Mouse (Mus musculus) erythroblast, embryonic 14.5 days (primary cell): Measurements from ENCODE around the gene Prr23a3. TPM values are rescaled to one million over a fixed set of nuclear protein-coding genes. Genes with fewer than 3 reads are reported as not detected.

Experiments used
- H3K27me3 ChIP-seq: 2 replicates; pipeline ENCODE4 v1.6.1; 2012; ENCODE audit warnings: inconsistent platforms; ENCODE audit not compliant: control insufficient read depth
- H3K36me3 ChIP-seq: 2 replicates; pipeline ENCODE4 v1.6.1; 2012; ENCODE audit warnings: mild to moderate bottlenecking, inconsistent platforms; ENCODE audit not compliant: control insufficient read depth
- H3K4me1 ChIP-seq: 2 replicates; pipeline ENCODE4 v1.6.1; 2012; ENCODE audit warnings: inconsistent platforms; ENCODE audit not compliant: control insufficient read depth
- H3K4me3 ChIP-seq: replicated peaks from 2 replicates; pipeline ENCODE3; 2012; ENCODE audit warnings: moderate library complexity, mild to moderate bottlenecking, inconsistent platforms
- H3K9me3 ChIP-seq: 2 replicates; pipeline ENCODE4 v1.6.1; 2012; ENCODE audit warnings: low read length, inconsistent platforms, mixed read lengths; ENCODE audit not compliant: control insufficient read depth
- GATA1 ChIP-seq: IDR thresholded peaks from 2 replicates; pipeline ENCODE4 v1.6.1; 2012; ENCODE audit warnings: low read length, inconsistent platforms, mixed read lengths
- TAL1 ChIP-seq: IDR thresholded peaks from 3 replicates; pipeline ENCODE4 v1.6.1; 2012; ENCODE audit warnings: low read length, inconsistent platforms, mixed read lengths
- polyA plus RNA-seq: library from polyadenylated mRNA; stranded (reverse); fragments of >175 nt; gene quantifications from 2 replicates; pipeline ENCODE4 v1.2.3, GENCODE M21; 2012

Prr23a3 gene
- polyA plus RNA-seq, 1 experiment, result not detected

DNA sequence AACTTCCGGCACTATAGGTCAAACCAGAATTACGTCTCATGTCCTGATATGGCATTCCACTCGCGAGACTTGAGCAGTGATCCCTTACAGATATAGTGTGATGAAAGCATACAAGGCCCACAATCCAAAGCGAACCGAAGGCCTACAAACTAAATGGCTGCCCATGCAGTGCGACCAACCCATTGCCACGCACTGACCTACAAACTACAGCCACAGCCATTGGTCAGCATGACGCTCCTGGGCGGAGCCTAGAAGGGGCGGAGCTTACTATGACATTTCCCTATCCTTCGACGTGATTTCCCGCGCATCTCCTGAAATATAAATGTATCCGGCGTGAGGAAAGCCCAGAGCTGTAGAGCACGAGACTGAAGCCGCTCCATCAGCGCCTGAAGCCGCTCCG, 22.4 kb upstream of the Prr23a3 start, which contains the start of gene Prr23a1:
Prr23a1 (plus strand) TSS at position 387 of the 400 bp plus-strand sequence.
- Histone ChIP-seq H3K9me3 (peaks cover 12% of the 10 kb centered on the region), H3K36me3 (no peaks in the 10 kb centered on the region), H3K4me3 (no peak within 1 kb of the TSS), H3K27me3 (peaks cover 5% of the 10 kb centered on the region), H3K4me1 (no peaks in the 10 kb centered on the region)
- TF ChIP-seq TAL1, result no peak

DNA sequence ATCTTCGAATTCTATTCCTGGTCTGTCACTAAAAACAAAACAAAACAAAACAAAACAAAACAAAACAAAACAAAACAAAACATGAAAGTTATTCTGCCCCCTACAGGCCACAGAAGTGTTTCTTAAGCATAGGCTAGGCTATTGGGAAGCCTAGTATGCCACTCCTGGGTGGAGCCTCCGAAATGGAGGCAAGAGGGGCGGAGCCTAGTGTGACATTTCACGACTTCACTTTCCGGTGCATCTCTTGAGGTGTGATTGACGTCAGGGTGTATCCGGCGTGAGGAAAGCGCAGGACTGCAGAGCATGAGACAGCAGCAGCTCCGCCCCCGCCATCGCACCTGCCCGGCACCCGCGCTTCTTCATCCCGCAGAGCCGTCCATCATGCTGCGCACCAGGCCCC, 8.4 kb upstream of the Prr23a3 start, which contains the start of gene Prr23a2:
Prr23a2 (plus strand) TSS at position 285 of the 400 bp plus-strand sequence.
- Histone ChIP-seq H3K9me3 (peaks cover 5% of the 10 kb centered on the region), H3K36me3 (no peaks in the 10 kb centered on the region), H3K27me3 (no peaks in the 10 kb centered on the region), H3K4me1 (no peaks in the 10 kb centered on the region), H3K4me3 (no peak within 1 kb of the TSS)
- no peak for TF ChIP-seq TAL1
- TF ChIP-seq GATA1, result no peak

- Histone ChIP-seq H3K27me3 (peaks cover 5% of the 10 kb centered on the region; the same call in 1 of the 2 replicates), H3K4me3 (no peak overlapping the region), H3K4me1 (no peaks in the 10 kb centered on the region), H3K9me3 (peaks cover 3% of the 10 kb centered on the region), H3K36me3 (no peaks in the 10 kb centered on the region)
- no peak for TF ChIP-seq TAL1
- no peak for TF ChIP-seq GATA1
These were observed 1.1 kb upstream of the Prr23a3 start for GRCm38 (mm10) chr9:98863463-98863862.

GRCm38 (mm10) chr9:98901486-98901885, 36.9 kb downstream of the Prr23a3 start:
- H3K4me3 ChIP-seq, result no peak overlapping the region
- TF ChIP-seq GATA1 (no peak), TAL1 (no peak)
- H3K27me3 ChIP-seq, result no peaks in the 10 kb centered on the region
- peaks cover 10% of the 10 kb centered on the region for H3K9me3 ChIP-seq
- no peaks in the 10 kb centered on the region for H3K4me1 ChIP-seq
- H3K36me3 ChIP-seq, result no peaks in the 10 kb centered on the region

DNA sequence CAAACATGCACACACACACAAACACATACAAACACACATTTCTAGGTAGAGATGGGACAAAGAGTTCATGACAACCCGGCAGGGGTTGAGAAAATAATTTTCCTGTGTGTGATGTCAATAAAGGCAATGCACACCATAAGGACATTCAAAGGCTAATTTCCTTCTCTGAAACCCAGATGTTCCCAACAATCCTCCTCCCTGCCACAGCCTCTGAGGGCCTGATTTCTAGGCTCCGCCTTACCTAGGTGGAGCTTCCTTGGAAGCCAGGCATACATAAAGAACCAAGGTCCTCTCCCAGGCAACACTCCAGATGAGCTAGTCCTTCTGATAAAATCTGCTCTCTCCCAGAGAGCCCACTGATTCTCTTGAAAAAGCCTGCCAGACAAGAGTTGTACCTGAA, 38.3 kb downstream of the Prr23a3 start, which contains the start of gene 7420426K07Rik:
7420426K07Rik (plus strand) TSS at position 301 of the 400 bp plus-strand sequence.
- Histone ChIP-seq H3K36me3 (no peaks in the 10 kb centered on the region), H3K4me3 (no peak within 1 kb of the TSS), H3K4me1 (no peaks in the 10 kb centered on the region), H3K27me3 (no peaks in the 10 kb centered on the region), H3K9me3 (no peaks in the 10 kb centered on the region; the same call in 1 of the 2 replicates)
- no peak for TF ChIP-seq TAL1
- TF ChIP-seq GATA1, result no peak

Other genes starting within 250 kb of the Prr23a3 start
- gene Prr23a1, start 22.3 kb upstream of the Prr23a3 start, polyA plus RNA-seq, result not detected in 2 replicates
- gene Prr23a2, start 8.3 kb upstream of the Prr23a3 start, polyA plus RNA-seq, result not detected in 2 replicates
- gene 7420426K07Rik, start 38.4 kb downstream of the Prr23a3 start, polyA plus RNA-seq, result not detected in 2 replicates
- gene Foxl2, start 90.5 kb downstream of the Prr23a3 start, polyA plus RNA-seq, result not detected in 2 replicates
- gene Faim, start 121.6 kb downstream of the Prr23a3 start, polyA plus RNA-seq, result 0.14 and 0.24 TPM in 2 replicates
- gene Gm1123, start 170.9 kb downstream of the Prr23a3 start, polyA plus RNA-seq, result not detected in 2 replicates